Mouse (Mus musculus) lung, postnatal 25 days (tissue): ENCODE results near the gene 4930402K13Rik.
"Not testable (repeated sequence)": the region's sequence is repeated elsewhere in the genome, so short reads cannot be mapped to it uniquely, and the experiment has no call there.

ENCODE experiments used
- DNase-seq: peaks from one replicate; pipeline ENCODE4 v3.0.0; 2022; ENCODE audit warnings: low spot score

The 4930402K13Rik gene

DNA sequence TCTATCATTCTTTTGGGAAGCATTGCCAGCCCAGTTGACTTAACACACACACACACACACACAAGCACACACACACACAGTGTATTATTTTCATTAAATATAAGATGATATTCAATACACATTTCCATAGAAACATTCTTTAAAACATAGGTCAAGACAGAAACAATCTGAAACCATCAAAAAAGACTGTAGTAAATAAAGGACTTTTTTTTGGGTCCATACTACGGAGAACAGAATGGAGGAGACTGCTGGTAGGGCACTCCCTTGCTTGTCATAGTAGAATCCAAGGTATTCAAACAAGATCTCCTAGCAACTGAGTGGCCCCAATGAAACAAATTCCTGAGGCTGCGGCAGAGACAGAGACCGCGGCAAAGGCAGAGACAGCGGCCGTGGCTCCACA is at the start of gene 4930402K13Rik:
4930402K13Rik (plus strand) TSS at position 301 of the 400 bp plus-strand sequence.
- DNase-seq, result no peak

DNA sequence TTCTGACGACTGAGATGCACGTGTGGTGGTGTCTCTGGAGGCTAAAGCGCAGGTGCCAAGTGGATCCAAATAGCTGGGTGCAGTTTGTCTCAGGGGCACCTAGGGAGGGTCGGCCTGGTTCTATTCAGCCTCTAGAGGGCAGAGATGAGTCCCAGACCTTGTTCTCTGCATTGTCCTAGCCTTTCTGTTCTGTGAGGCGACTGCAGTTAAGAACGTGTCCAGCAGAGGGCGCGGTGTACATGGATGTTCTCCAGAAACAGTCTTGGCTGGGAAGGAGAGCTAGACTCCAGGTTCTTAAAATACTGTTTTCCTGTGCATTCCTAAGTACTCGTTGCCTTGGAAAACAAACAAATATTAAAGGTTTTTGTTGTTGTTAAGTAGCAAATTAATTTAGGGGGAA is 43.4 kb upstream of the 4930402K13Rik start:
- DNase-seq, result peak; percentile 66

GRCm38 (mm10) chrX:9062101-9062500 is 42.3 kb upstream of the 4930402K13Rik start:
- DNase-seq, result no peak

DNA sequence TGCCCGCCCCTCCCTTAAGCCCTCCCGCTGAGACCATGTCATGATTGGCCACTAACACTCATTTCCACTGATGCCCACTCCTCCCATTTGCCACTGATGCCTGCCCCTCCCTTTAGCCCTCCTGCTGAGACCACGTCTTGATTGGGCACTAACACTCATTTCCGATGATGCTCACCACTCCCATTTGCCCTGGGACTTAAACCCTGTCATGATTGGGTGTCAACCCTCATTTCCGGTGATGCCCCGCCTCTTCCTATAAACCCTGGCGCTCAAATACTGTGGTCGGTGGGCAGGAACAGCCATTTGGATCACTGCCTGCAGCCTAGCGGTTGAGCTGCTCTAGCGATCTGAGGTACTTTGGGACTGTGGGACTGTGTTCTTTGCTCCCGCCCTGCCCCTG is 41.6 kb upstream of the 4930402K13Rik start, which contains the start of gene Fthl17f:
Fthl17f (plus strand) TSS at position 301 of the 400 bp plus-strand sequence.
- DNase-seq, result not testable (repeated sequence)

GRCm38 (mm10) chrX:9077699-9078098 is 26.7 kb upstream of the 4930402K13Rik start:
- peak; percentile 14 for DNase-seq

GRCm38 (mm10) chrX:9095066-9095465 is 9.3 kb upstream of the 4930402K13Rik start:
- not testable (repeated sequence) for DNase-seq

- no peak for DNase-seq
Measured at GRCm38 (mm10) chrX:9110381-9110780, 6.0 kb downstream of the 4930402K13Rik start.

DNA sequence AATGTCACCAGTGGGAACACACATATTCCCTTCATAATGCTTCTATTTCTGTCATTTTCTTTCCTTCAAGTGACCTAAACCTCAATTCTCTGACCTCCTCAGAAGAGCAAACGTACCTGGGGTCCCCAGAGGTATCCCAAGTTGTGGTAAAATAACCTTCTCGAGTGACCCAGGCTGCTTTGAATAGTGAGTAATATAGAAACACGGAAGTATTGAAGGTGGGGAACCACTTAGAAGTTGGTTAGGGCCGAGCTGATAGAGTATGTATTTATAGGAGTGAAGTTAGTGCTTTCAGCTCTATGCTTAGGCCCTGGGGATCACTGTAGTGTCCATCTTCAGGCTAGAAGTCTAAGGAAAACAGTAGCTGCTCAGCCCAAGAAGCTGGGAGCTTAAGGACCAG is 20.6 kb downstream of the 4930402K13Rik start:
- no peak for DNase-seq

DNA sequence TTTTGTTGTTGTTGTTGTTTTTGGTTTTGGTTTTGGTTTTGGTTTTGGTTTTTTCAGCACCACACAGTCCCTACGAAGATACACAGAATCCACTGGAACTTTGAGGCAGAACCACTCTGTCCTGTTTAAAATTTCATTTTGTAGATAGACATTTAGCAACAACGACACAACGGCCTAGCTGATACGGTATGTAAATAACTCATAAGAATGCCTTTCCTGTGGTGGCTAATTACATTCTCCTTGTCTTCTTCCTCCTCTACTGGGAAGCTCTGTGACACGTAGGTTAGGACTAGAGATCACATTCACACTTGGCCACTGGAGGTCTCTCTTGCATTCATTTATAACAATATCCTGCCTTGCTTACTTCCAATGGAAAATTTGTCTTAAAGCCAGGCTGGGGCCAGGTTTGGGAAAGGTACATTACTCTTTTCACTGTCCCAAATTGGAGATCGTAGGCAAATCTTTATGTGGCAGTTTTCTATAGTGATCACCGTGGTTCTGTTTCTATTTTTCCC is 24.0 kb downstream of the 4930402K13Rik start:
- peak; percentile 7 for DNase-seq

DNA sequence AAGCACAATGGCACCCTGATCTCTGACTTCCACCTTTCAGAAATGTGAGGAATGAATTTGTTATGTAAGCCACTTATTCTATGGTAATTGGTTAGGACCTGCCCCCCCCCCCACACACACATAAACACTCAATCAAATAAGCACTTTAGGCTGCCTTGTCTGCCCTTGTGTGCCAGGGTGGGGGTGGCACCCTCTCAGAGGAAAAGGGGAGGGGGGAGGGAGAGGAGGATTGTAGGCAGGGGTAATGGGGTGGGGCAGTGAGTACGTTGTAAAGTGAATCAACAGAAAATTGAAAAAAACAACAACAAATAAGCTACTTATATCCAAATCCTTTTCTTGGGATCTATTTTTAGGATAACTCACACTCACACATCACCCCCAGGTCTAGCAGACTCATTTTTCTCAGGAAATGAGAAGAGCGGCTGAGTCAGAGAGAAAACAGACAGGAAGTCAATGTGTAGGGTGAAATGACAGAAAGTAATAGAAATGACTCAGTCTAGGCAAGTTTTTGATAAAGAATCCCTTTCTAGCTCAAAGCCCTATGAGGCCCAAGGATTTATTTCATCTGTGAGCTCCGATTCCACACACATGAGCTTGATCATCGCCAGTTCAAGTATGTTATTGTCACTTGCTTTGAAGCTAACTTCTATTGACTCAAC is 35.1 kb downstream of the 4930402K13Rik start:
- DNase-seq, result no peak

DNA sequence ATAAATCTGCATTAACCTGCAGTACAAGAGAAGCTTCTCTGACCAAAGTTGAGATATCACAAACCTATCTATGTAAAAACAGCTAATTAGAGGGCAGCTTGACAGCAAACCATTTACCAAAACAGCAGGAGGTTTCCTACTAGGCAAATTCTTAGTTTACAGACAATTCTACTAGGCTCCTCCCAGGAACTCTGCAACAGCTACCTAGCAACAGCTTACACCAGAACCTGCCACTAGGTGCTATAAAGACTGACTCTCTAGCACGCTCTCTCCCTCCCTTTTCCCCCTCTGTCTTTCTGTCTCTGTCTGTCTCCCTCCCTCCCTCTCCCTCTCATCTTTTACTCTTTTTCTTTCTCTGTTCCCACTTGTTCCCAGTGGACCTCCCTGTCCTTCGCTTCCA is 38.3 kb downstream of the 4930402K13Rik start:
- no peak for DNase-seq
